Mouse (Mus musculus): ENCODE measurements around the gene Armcx1.

GRCm38 (mm10) chrX:134746459-134746858 lies 28.7 kb downstream of the Armcx1 start:
- TF ChIP-seq CTCF (conservative IDR thresholded peaks at IDR 0.05; ENCODE audit: insufficient read depth, insufficient read length, low read depth, low read length) (peak; percentile 73), POLR2A (IDR thresholded peaks at IDR 0.05; ENCODE audit: low read depth, low read length) (no peak)

All from kidney, adult 2 months (tissue).